Mouse (Mus musculus) layer of hippocampus, postnatal 10 days (tissue): ENCODE results near the gene Olfr1178. TPM values are rescaled to one million over a fixed set of nuclear protein-coding genes. Genes with fewer than 3 reads are reported as not detected.

Experiments
- DNase-seq, 2 experiments: peaks; one replicate each; pipeline ENCODE4 v3.0.0; 2021; ENCODE audit warnings: low spot score in 2 of 2
- long read RNA-seq: library from polyadenylated mRNA; stranded (forward); transcript quantifications from one replicate; pipeline ENCODE4 v2.0.0, GENCODE M21; 2023
- total RNA-seq, 2 experiments: library from RNA; stranded (reverse); gene quantifications; 2 replicates each; pipeline ENCODE4 v1.2.3; 2021

Olfr1178 gene
- total RNA-seq = not detected
- long read RNA-seq = 0 reads

- no peak for DNase-seq
Observed at GRCm38 (mm10) chr2:88386762-88387161, at the start of gene Olfr1178. Olfr1178 (plus strand) TSS chr2:88387062.

GRCm38 (mm10) chr2:88346392-88346791, 40.5 kb upstream of the Olfr1178 start, which contains the start of gene Olfr1177-ps:
Olfr1177-ps (minus strand) TSS chr2:88346492.
- DNase-seq = no peak

GRCm38 (mm10) chr2:88356304-88356703, 30.6 kb upstream of the Olfr1178 start:
- no peak for DNase-seq

GRCm38 (mm10) chr2:88406353-88406752, 19.5 kb downstream of the Olfr1178 start, which contains the start of gene Olfr1179:
Olfr1179 (minus strand) TSS chr2:88406453.
- no peak for DNase-seq

GRCm38 (mm10) chr2:88419051-88419450, 32.2 kb downstream of the Olfr1178 start, which contains the start of gene Olfr1180:
Olfr1180 (minus strand) TSS chr2:88419151.
- DNase-seq = no peak

GRCm38 (mm10) chr2:88426071-88426470, 39.2 kb downstream of the Olfr1178 start, which contains the start of gene Olfr1181:
Olfr1181 (minus strand) TSS chr2:88426171.
- DNase-seq = no peak

GRCm38 (mm10) chr2:88449031-88449430, 62.2 kb downstream of the Olfr1178 start, which contains the start of gene Gm13757:
Gm13757 (minus strand) TSS chr2:88449131.
- DNase-seq = no peak

Other genes starting within 250 kb of the Olfr1178 start
- not detected for gene Olfr1167, start 231.9 kb upstream of the Olfr1178 start, total RNA-seq
- gene Olfr1168, start 205.2 kb upstream of the Olfr1178 start, total RNA-seq = not detected
- gene Olfr1170, start 158.7 kb upstream of the Olfr1178 start, total RNA-seq = not detected
- not detected for gene Olfr1173, start 107.2 kb upstream of the Olfr1178 start, total RNA-seq
- not detected for gene Olfr1174-ps, start 71.9 kb upstream of the Olfr1178 start, total RNA-seq
- gene Olfr1175-ps, start 59.8 kb upstream of the Olfr1178 start, total RNA-seq = not detected
- not detected for gene Olfr1176, start 50.3 kb upstream of the Olfr1178 start, total RNA-seq
- not detected for gene Olfr1177-ps, start 40.6 kb upstream of the Olfr1178 start, total RNA-seq
- gene Olfr1179, start 19.4 kb downstream of the Olfr1178 start, total RNA-seq = not detected
- gene Olfr1180, start 32.1 kb downstream of the Olfr1178 start, total RNA-seq = not detected
- not detected for gene Olfr1181, start 39.1 kb downstream of the Olfr1178 start, total RNA-seq
- not detected for gene Gm13757, start 62.1 kb downstream of the Olfr1178 start, total RNA-seq
- not detected for gene Olfr1183, start 67.8 kb downstream of the Olfr1178 start, total RNA-seq
- gene Olfr1184, start 96.5 kb downstream of the Olfr1178 start, total RNA-seq = not detected
- not detected for gene Olfr1185-ps1, start 106.3 kb downstream of the Olfr1178 start, total RNA-seq
- gene Olfr1186, start 131.5 kb downstream of the Olfr1178 start, total RNA-seq = not detected
- not detected for gene Olfr1188, start 169.9 kb downstream of the Olfr1178 start, total RNA-seq
- gene Olfr1189, start 199.4 kb downstream of the Olfr1178 start, total RNA-seq = not detected